Mouse (Mus musculus) adrenal gland, postnatal 36 days (tissue): ENCODE measurements around the gene Ccdc47. TPM values are rescaled to one million over a fixed set of nuclear protein-coding genes. Genes with fewer than 3 reads are reported as not detected.
"Not testable (repeated sequence)": the region's sequence is repeated elsewhere in the genome, so short reads cannot be mapped to it uniquely, and the experiment has no call there.

Experiments used
- DNase-seq, 2 experiments: peaks; one replicate each; pipeline ENCODE4 v3.0.0; 2021; ENCODE audit warnings: mixed read lengths in 1 of 2
- long read RNA-seq, 2 experiments: library from polyadenylated mRNA; stranded (forward); transcript quantifications; one replicate each; pipeline ENCODE4 v2.0.0; 2021; ENCODE audit warnings: borderline sequencing depth in 2 of 2
- total RNA-seq, 2 experiments: library from RNA; stranded (reverse); gene quantifications; 2 replicates each; pipeline ENCODE4 v1.2.3; 2021

Ccdc47 gene
- total RNA-seq: 100 to 1,000 TPM; 113 to 115 TPM
- long read RNA-seq, experiment 1, full-length matches to known transcripts: 205 of 222 reads
- long read RNA-seq, experiment 1, partial matches to known transcripts: 13 of 222 reads
- long read RNA-seq, experiment 1, other reads (novel, unspliced or antisense): 4 of 222 reads
- long read RNA-seq, experiment 2, full-length matches to known transcripts: 34 of 40 reads
- long read RNA-seq, experiment 2, partial matches to known transcripts: 4 of 40 reads
- long read RNA-seq, experiment 2, other reads (novel, unspliced or antisense): 2 of 40 reads

- DNase-seq: peak; percentile 95 to 96
Observed at GRCm38 (mm10) chr11:106215927-106216729, at the start of gene Ccdc47. Gene Ccdc47 (minus strand): TSS chr11:106216344.

- DNase-seq: no peak
Observed at GRCm38 (mm10) chr11:106265570-106265969, 49.4 kb upstream of the Ccdc47 start.

- no peak for DNase-seq
Observed at GRCm38 (mm10) chr11:106264988-106265387, 48.8 kb upstream of the Ccdc47 start.

GRCm38 (mm10) chr11:106263963-106264362, 47.8 kb upstream of the Ccdc47 start:
- no peak for DNase-seq

GRCm38 (mm10) chr11:106260826-106261450, 44.8 kb upstream of the Ccdc47 start:
- DNase-seq: no peak

DNA sequence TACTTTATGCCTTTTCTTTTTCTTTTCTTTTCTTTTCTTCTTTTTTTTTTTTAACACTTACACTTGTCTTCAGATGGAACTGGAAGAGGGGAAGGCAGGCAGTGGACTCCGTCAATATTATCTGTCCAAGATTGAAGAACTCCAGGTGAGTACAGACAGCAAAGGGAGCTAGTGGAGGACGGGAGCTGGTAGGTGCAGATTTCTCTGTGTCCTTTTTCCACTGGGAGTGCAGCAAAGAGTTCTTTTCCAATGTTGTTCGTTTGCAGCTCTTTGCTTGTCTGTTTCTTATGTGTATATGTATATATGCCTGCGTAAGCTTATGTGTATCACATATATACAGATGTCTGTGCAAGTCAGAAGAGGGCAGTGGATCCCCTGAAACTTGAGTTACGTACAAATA, 40.6 kb upstream of the Ccdc47 start:
- DNase-seq: peak in 1 of 2 experiments; percentile 58

GRCm38 (mm10) chr11:106255685-106256451, 39.7 kb upstream of the Ccdc47 start, which contains the start of the genes Ftsj3 and Psmc5:
Gene Ftsj3 (minus strand): TSS chr11:106256079.
Gene Psmc5 (plus strand): TSS chr11:106256154.
- peak; percentile 99 for DNase-seq

- peak; percentile 47 to 48 for DNase-seq
Observed at GRCm38 (mm10) chr11:106255174-106255573, 39.0 kb upstream of the Ccdc47 start.

DNA sequence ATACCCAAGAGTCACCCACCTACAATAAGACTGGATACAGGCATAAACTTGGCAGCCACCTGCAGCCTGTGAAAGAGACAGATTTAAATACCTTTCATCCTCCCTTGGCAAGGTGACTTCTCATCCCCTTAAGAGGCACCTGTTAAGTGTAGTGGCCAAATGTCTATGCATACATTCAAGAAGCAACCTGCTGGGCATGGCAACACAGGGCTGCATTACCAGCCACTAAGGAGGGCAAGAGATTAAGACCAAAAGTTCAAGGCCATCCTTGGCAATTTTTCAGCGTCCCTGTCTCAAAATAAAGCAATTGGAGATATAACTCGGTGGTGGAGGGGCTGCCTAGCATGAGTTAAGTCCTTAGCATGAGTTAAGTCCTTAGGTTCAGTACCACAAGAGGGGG, 38.6 kb upstream of the Ccdc47 start:
- no peak for DNase-seq

GRCm38 (mm10) chr11:106249326-106249725, 33.2 kb upstream of the Ccdc47 start:
- no peak for DNase-seq

DNA sequence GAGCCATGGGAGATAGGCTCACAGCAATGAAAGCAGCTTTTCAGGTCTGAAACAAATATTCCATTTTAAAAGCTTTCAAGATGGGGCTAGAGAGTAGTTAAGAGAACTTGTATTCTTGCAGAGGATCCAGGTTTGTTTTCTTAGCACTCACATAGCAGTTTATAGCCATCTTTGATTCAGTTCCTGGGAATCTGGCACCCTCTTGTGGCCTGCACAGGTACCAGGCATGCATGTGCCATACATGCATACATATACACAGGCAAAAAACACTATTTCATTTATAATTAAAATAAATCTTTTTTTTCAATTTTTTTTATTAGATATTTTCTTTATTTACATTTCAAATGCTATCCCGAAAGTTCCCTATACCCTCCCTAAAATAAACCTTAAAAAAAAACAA, 30.7 kb upstream of the Ccdc47 start:
- DNase-seq: peak in 1 of 2 experiments; percentile 19

- not testable (repeated sequence) for DNase-seq
Observed at GRCm38 (mm10) chr11:106233978-106234377, 17.8 kb upstream of the Ccdc47 start.

DNA sequence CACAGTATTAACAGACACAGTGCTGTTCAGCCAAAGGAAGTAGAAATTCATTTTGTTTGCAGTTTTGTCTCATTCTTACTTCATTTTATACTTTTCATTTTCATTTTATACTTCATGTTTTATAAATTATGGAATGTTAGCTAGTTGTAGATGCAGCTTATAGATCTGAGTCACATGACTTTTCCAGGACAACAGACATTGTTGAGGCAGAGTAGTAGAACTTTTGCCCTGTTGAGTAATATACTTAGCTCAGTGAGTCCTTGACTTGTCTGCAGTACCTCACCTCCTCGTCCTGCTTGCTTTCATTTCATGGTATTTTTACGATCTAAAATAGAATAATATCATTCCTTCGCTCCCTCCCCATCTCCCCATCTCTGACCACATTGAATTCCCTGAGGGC, 4.5 kb upstream of the Ccdc47 start:
- no peak for DNase-seq

- peak; percentile 93 to 95 for DNase-seq
Observed at GRCm38 (mm10) chr11:106216730-106217490, 766 bp upstream of the Ccdc47 start, which contains the start of gene Ddx42. Gene Ddx42 (plus strand): TSS chr11:106216926.

GRCm38 (mm10) chr11:106215450-106215859, 689 bp downstream of the Ccdc47 start:
- DNase-seq: no peak

DNA sequence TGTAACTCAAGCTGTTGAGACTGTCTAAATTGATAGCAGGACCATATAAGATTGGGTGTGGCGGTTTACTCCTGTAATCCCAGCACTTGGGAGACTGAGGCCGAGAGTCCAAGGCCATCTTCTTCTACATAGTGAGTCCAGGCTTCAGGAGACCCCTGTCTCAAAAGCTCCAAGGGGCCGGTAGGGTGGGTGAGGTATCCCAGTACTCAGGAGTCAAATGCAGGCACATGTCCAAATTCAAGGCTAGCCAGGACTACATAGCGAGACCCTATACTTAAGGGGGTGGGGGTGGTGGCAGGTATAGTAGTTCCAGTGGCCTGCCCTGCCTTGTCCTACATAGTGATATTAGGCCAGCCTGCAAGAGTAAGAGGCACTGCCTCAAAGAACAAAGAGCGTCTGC, 1.3 kb downstream of the Ccdc47 start:
- no peak for DNase-seq

DNA sequence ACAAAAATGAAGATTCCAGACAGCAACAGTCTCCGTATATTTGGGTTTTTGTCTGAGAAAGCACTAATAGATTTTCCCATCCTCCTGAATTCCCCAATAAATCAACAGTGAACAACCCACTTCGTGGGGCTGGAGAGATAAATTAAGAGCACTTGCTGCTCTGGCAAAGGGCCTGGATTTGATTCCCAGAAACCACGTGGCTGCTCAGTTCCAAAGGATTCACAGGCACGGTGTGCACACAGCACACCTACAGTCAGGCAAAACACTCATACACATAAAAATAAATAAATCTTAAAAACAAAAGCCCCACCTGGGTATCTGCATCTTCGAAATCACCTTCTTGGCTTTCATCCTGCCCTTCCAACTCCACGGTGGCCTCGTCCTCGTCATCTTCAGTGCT, 3.4 kb downstream of the Ccdc47 start:
- no peak for DNase-seq

- DNase-seq: no peak
Observed at GRCm38 (mm10) chr11:106202123-106202465, 14.1 kb downstream of the Ccdc47 start, which contains the start of gene Strada. Gene Strada (minus strand): TSS chr11:106202168.

- no peak for DNase-seq
Observed at GRCm38 (mm10) chr11:106201337-106202122, 14.6 kb downstream of the Ccdc47 start.

- no peak for DNase-seq
Observed at GRCm38 (mm10) chr11:106200756-106201155, 15.4 kb downstream of the Ccdc47 start.
